Mouse (Mus musculus) thymus, adult 18-20 months (tissue): ENCODE results near the gene Ryk.

Source experiments
- DNase-seq, 2 experiments: peaks; one replicate each; pipeline ENCODE4 v3.0.0; 2022; ENCODE audit warnings: mixed read lengths in 2 of 2

Ryk gene

DNA sequence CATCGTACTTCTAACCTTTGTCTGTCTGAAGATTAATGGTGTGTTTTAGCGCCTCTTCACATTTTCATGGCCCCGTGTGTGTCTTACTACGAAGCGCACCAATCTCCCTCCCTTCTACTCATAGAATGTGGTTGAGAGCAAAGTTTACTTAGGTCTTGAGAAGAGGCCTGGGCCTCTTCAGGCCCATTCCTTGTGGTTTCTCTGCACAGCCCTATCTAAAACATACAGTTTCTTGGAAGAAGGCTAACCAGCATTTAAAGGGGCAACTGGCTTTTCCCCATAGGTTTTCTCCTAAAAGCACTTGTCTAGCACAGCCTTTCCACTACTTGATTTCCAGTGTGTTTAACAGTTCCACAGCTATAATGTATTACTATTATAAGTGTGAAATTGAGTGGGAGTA, 24.7 kb downstream of the Ryk start:
- DNase-seq = no peak

GRCm38 (mm10) chr9:102859963-102860362, 25.2 kb downstream of the Ryk start:
- no peak for DNase-seq

GRCm38 (mm10) chr9:102860802-102861469, 26.2 kb downstream of the Ryk start:
- no peak for DNase-seq

- no peak for DNase-seq
Measured at GRCm38 (mm10) chr9:102861789-102862188, 27.1 kb downstream of the Ryk start.

DNA sequence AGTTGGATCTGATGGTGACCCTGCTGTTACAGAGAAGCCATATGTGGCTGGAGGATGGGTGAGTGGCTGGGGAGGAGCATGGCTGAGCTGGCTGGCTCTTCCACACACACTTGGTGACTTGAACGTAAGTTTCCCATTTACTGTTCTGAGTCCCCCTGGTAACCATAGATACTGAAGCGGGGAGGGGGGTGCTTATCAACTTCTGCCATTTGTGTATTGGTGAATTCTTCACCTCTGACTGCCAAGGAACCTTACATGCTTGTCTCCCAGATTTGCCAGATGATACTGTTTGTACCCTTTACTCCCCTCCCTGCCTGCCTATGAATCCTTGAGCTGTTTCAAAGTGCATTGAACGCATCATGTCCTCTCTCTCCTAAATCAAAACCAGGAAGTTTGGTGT, 27.5 kb downstream of the Ryk start:
- DNase-seq = no peak

DNA sequence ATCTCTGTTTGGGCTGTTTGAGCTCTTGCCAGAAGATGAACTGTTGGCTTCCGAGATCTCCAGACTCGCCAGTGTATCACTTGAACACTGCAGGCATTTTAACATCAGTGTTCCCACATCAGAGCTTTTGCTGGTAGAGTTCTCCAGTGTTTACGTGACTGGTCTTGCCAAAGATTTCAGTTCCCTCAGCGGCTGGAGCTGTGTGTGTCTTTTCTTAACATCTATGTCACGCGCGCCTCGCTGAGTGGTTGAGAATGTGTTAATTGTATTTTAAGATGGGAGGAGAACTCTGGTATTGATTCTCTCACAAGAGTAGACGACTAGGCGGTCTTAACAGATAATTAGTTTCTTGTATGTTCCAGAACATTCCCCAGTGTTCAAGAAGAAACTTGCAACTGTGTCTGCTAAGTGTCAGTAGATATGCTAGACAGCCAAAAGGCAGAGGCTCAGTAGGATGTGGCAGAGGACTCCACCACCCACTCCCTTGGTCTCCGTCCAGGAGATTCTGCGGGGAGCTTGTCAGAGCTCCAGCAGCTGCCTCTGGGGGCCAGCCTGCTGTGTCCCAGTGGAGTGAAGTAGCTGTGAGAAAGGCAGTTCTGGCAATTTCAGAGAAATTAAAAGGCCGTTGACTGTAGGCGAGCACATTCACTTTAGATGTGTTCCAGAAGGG, 29.3 kb downstream of the Ryk start:
- no peak for DNase-seq

GRCm38 (mm10) chr9:102864931-102865330, 30.2 kb downstream of the Ryk start:
- DNase-seq = no peak

DNA sequence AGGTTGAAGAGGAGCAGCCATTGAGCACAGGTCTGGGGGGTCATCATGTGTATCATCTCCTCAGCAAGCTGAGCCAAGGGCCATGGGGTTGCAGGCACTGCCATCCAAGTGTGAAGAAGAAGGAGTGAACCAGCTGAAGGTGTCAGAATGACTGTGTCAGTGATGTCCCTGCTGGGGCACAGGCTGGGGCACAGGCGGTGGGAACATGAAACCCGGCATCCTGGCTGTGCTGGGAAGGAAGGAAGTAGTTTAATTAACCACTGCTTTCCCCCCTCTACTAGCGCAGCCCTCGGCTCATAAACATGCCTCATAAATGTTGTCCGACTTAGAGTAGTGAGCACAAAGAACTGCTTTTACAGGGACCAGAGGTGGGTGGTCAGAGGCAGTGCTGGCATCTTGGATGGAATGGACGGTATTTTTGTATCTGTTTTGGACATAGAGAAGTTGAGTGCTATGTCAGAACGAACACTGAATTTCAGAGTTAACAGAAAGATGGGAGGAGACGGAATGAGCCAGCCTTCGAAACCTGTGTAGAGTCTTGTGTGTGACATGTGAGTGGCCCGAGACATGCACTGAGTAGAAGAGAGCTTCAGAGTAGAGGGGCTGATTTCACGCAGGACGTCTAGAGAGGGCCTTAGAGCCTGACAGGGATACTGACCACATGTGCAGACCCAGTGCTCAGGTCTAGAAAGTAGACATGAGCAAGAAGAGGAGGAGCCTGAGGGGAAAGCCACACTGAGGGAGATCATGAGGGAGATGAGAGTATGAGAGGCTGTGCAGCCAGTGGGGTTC, 31.4 kb downstream of the Ryk start:
- DNase-seq = no peak

- DNase-seq = no peak
Measured at GRCm38 (mm10) chr9:102866893-102867292, 32.2 kb downstream of the Ryk start.

DNA sequence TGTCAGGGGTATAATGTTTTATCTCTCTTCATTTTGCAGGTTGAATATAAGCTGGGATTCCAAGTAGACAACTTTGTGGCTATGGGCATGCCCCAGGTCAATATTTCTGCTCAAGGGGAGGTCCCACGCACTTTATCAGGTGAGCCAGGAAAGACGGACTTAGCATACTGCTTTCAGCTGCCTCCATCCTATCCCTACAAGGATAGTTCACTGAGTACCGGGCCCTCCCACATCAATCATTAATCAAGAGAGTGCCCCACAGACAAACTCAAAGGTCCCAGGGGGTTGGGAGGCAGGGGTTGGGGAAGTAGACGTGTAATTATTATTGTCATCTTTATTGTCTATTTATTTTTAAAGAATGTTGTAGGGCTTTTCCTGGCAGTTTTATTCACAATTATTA, 32.8 kb downstream of the Ryk start:
- DNase-seq = no peak

DNA sequence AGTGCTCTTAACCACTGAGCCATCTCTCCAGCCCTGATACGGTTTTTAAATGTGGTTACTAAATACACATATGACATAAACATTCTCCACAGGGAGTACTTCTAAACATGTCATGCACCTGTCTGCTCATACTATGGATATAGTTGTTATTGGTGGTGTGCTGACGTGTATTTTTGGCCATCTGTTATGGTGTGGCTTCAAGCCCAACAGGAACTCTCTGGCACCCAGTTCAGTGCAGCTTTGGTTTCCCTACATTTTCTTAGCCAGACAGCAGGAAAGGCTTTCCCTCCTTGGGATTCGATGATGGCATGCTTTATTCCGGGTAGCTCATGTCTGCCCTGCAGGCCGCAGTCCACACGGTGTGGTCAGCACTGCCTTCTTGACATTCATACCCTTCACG, 33.7 kb downstream of the Ryk start:
- no peak for DNase-seq

DNA sequence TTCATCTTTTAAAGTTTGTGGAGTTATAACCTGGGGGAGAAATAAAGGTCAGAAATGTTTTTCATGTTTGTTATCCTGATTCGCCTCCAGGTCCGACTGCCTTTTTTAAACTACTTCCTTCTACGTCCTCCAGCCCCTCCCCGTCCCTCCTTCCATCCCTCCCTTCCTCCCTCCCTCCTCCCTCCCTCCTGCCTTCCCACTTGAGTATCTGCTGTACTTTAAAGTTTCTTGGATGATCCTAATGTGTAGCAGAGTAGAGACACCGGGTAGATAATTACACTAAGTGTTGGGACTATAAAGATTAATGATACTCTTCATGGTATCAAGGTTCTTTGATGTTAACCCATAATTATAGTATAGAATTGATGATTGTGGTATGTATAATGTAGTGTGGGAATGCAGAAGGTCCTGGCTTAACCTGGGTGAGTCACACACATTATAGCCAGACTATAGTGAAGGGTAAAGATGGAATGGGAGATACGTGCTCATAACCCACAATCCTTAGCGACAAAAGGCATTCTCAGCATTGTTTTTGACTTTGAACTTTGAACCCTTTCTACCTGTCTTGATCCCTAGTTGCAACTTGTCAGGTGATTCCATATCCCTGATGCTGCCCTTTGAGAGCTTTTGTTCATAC, 41.5 kb downstream of the Ryk start:
- DNase-seq = no peak

DNA sequence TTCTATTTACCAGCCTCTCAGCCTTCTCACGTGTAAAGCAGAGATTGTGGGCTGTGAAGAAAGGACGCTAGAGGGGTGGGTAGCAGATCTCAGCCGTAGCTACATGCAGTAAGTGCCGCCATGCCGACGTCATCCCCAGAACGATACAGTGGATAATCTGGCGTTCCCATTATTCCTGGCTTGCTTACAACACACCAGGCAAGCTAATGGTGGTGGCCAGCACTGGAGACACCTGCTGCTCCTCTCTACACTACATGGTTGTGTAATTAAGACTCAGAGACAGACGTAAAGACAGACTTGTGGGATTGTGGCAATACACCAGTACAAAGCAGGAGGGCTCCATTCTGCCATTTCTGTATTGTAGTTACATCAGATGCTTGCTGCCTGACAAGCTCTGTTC, 43.2 kb downstream of the Ryk start:
- no peak for DNase-seq

DNA sequence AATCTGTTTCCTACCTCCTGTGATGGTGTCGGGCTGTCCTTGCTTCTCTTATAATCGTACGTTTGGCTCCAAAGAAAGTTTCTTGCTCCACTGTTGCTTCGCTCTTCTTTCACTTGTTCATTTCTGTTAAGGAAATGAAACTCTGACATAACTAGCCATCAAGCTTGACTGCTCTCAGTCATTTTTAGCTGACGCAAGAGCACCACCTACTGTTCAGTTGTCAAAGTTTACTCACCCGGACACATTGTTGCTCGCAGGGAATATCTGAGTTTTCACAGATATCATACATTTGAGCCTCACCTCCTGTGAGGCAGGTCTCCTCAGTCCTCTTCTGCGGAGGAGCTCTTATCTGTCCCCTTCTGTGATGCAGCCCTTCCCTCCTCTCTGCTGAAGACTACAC, 44.8 kb downstream of the Ryk start:
- DNase-seq = no peak

- DNase-seq = no peak
Measured at GRCm38 (mm10) chr9:102884703-102885102, 50.0 kb downstream of the Ryk start.

DNA sequence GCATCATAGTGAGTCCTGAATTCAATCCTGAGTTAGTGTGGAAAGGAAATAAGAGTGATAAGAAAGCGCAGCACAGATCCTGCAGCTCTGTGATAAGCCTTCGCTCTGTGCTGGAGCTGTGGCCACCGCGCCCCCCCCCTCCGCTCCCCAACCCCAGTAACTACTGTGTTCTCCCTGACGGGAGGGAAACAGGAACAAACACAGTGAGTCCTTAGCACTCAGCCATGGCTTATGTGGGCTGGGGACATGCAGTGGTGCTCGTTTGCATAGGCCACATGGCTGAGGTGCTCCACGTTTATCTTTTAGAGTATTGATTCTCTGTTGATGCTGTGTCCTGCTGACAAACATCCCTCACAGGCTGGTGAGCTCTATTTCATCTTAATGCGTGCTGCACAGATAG, 55.4 kb downstream of the Ryk start:
- DNase-seq = no peak

DNA sequence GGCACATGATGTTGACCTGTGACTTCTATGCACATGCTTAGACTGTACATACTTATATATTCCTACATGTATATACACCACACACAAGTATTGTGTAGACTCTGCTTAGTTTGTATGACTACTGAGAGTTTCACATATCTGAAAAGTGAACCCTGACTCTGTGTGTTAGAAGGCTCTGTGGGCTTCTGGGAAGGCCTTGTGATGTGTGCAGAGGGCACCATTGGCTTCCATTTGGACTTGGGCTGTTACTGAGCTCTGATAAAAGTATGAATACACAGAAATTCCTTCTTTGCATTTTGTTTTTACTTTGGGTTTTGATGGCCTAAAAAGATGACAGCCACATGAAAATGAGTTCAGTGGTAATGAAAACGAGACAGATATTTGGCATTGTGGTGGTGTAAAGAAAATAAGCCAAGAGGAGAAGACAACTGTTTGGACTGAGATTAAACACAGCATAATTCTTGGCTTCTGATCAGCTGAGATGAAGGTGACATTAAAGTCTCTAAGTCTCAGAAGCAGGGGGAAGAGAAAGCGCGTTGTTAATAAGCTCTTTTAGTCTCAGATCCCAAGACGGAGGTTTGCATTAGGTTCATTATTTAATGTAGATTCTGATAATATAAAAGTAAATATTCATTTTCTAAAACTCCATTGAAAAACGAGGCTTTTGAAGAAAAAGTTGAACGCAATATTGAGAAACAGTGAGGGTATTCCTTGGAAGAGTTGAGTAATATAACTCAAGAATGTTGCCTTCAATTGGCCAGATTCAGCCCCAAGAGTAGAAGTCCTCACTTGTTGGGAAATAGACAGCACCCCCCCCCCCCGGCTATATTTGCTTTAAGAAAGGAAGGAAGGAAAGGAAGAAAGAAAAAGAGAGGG, 58.0 kb downstream of the Ryk start:
- no peak for DNase-seq

- DNase-seq = no peak
Measured at GRCm38 (mm10) chr9:102893356-102893870, 58.7 kb downstream of the Ryk start.

DNA sequence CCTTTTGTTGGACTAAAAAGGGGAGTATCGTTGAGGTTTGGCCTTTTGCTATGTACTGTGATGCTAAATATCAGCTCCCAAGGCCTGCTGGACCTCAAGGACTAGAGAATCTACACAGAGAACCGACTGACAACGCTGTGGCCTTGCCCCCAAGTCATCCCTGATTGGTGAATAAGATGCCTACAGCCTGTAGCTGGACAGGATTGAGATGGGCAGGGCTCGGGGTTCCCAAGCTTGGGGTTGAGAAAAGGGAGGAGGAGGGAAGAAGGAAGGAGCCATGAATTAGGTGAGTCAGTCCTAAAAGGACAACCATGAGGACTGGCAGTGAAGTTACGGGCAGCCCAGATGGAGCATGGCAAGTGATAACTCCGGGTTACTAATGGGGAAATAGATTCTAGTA, 65.2 kb downstream of the Ryk start:
- no peak for DNase-seq

GRCm38 (mm10) chr9:102902308-102902707, 67.6 kb downstream of the Ryk start:
- no peak for DNase-seq

DNA sequence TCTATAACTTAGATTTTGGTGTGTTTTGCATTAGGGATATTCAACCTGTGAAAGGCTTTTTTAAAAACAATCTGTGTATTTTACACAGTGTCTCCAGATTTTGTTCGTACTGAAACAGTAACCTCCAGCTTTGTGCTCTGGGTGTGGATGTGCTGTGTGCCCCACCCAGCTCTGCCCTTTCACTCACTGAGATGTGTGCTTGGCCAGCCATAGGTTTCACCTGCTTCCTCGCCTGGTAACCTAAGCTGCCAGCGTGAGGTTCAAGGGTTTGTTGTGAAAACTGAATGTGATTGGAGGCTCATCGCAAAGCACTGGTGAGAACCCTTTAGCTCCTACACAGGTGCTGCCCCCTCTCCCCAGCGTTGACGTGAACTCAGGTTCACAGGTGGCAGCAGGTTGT, 70.2 kb downstream of the Ryk start:
- no peak for DNase-seq

DNA sequence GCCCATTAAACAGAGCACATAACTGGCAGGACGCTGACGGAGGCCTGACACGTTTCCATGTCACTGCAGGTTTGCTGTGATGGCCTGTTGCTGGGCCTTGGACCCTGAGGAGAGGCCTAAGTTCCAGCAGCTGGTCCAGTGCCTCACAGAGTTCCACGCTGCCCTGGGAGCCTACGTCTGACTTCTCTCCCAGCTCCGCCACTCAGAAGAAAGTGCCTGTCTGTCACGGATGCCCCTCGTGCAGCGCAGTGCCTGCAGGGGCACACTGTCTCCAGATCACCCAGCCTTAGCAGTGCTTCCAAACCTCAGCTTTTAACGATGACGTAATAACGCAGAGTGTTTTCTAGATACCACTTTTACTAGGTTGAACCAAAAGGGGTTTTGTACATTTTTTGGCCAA, 72.1 kb downstream of the Ryk start:
- DNase-seq = no peak
